In genomic region chr3:22181026-22181425, GRCm38 (mm10) we compare ENCODE assay signal across 28 mouse cellular contexts.
A peak's percentile ranks its signal among the peaks of the same experiment; 100 is the strongest.
DNase-seq lines count a peak whose midpoint lies in the region; ATAC-seq and TF ChIP-seq lines count a peak whose summit lies in the region.
"Had no signal": no experiment of that assay in that cellular context is flagged by ENCODE, and none has a peak within 500 bp of the region (broad histone marks: within the 10 kb centered on the region; RNA-seq: fewer than 3 reads in every experiment).

No protein-coding gene starts in this region.

- ATAC-seq in liver, postnatal 0 days, result peak; percentile 68
- ATAC-seq in liver, embryonic 11.5 days (replicated peaks; ENCODE audit: low FRiP score), result no peak
- ATAC-seq: activated CD4-positive, CD25-positive, alpha-beta regulatory T cell, adult 4 months; forebrain, embryonic 14.5 days; forebrain, postnatal 0 days; hindbrain, postnatal 0 days; inflammation-experienced regulatory T-cells, adult 6 months; intestine, embryonic 16.5 days had no signal

- no peak overlapping the region for H3K4me3 ChIP-seq in liver, postnatal 0 days (ENCODE audit: low read depth, low read length)
- H3K4me3 ChIP-seq in liver, embryonic 11.5 days (ENCODE audit: low read depth, low read length), result no peak overlapping the region
- H3K4me3 ChIP-seq: embryonic facial prominence, embryonic 12.5 days; embryonic facial prominence, embryonic 15.5 days; gastrocnemius, adult 2 months; heart, embryonic 13.5 days had no signal

- H3K4me2 ChIP-seq in liver, postnatal 0 days (ENCODE audit: low read depth, low read length), result no peak overlapping the region
- H3K4me2 ChIP-seq in liver, embryonic 11.5 days, result no peak overlapping the region
- H3K4me2 ChIP-seq: embryonic facial prominence, embryonic 12.5 days; embryonic facial prominence, embryonic 15.5 days; heart, embryonic 13.5 days; hindbrain, embryonic 14.5 days had no signal

- H3K27ac ChIP-seq in liver, postnatal 0 days (ENCODE audit: low read depth), result no peak overlapping the region
- no peak overlapping the region for H3K27ac ChIP-seq in liver, embryonic 11.5 days (ENCODE audit: low read depth, low read length)
- H3K27ac ChIP-seq: embryonic facial prominence, embryonic 12.5 days; embryonic facial prominence, embryonic 15.5 days; gastrocnemius, adult 2 months; heart, embryonic 13.5 days; hindbrain, embryonic 14.5 days; hindbrain, postnatal 0 days had no signal

- WGBS in liver, postnatal 0 days (ENCODE audit: insufficient replicate concordance), result 81% methylated on average over 2 of the region's 2 CpGs
- WGBS in liver, embryonic 11.5 days, result 97% methylated on average over 2 of the region's 2 CpGs
- WGBS in large intestine, adult 2 months, result 77% methylated on average over 2 of the region's 2 CpGs

- H3K4me1 ChIP-seq in liver, postnatal 0 days (ENCODE audit: insufficient read depth), result peaks cover 5% of the 10 kb centered on the region; the same call in 1 of the 2 replicates
- H3K4me1 ChIP-seq in liver, embryonic 11.5 days (replicated peaks; ENCODE audit: control insufficient read depth, insufficient read depth, low read length), result no peaks in the 10 kb centered on the region; the same call in 1 of the 2 replicates
- H3K4me1 ChIP-seq: embryonic facial prominence, embryonic 15.5 days had no signal

- no peak for TF ChIP-seq CTCF in liver, postnatal 0 days (IDR thresholded peaks at IDR 0.05; ENCODE audit: low read depth)

- no peak; the same call in 1 of the 2 replicates for TF ChIP-seq EP300 in liver, postnatal 0 days (IDR thresholded peaks at IDR 0.05; ENCODE audit: low read depth)

- no peaks in the 10 kb centered on the region for H3K9me3 ChIP-seq in liver, postnatal 0 days (ENCODE audit: low read length)
- H3K9me3 ChIP-seq in liver, embryonic 11.5 days (ENCODE audit: control insufficient read depth, low read length), result no peaks in the 10 kb centered on the region
- H3K9me3 ChIP-seq: embryonic facial prominence, embryonic 12.5 days; embryonic facial prominence, embryonic 15.5 days; G1E; heart, embryonic 13.5 days had no signal

- H3K36me3 ChIP-seq in liver, postnatal 0 days (replicated peaks; ENCODE audit: insufficient read depth, low read length), result no peaks in the 10 kb centered on the region
- H3K36me3 ChIP-seq in liver, embryonic 11.5 days (ENCODE audit: control insufficient read depth, insufficient read depth, low read length), result no peaks in the 10 kb centered on the region
- H3K36me3 ChIP-seq: embryonic facial prominence, embryonic 12.5 days; embryonic facial prominence, embryonic 15.5 days; heart, embryonic 13.5 days had no signal

- H3K27me3 ChIP-seq in liver, postnatal 0 days (ENCODE audit: insufficient read depth, low read length), result no peaks in the 10 kb centered on the region
- H3K27me3 ChIP-seq in liver, embryonic 11.5 days (replicated peaks; ENCODE audit: control insufficient read depth, insufficient read depth, low read length), result no peaks in the 10 kb centered on the region
- H3K27me3 ChIP-seq: CH12.LX; embryonic facial prominence, embryonic 12.5 days; embryonic facial prominence, embryonic 15.5 days; heart, embryonic 13.5 days had no signal

- DNase-seq in adrenal gland, adult 2 months, result peak; percentile 30
- no peak for DNase-seq in adrenal gland, postnatal 4 days (ENCODE audit: low spot score in 2 of 2)
- DNase-seq in liver, postnatal 0 days, result no peak
- no peak for DNase-seq in liver, embryonic 11.5 days (ENCODE audit: low spot score)
- peak; percentile 57 for DNase-seq in large intestine, adult 2 months (ENCODE audit: low read depth, low spot score)
- no peak for DNase-seq in kidney, adult 9 months
- DNase-seq: adrenal gland, postnatal 25 days; B cell, adult 2 months; cerebellum, adult 11 months; cerebellum, adult 9-11 months; cerebellum, postnatal 25 days; forebrain, postnatal 0 days; gastrocnemius, adult 2 months; gastrocnemius, postnatal 14 days; heart, adult 18-20 months; heart, postnatal 14 days; heart, postnatal 4 days had no signal

- no peak overlapping the region for H3K9ac ChIP-seq in liver, postnatal 0 days (replicated peaks)
- no peak overlapping the region for H3K9ac ChIP-seq in liver, embryonic 11.5 days (ENCODE audit: low read depth, low read length)
- H3K9ac ChIP-seq: embryonic facial prominence, embryonic 12.5 days; embryonic facial prominence, embryonic 15.5 days; forebrain, postnatal 0 days; heart, embryonic 13.5 days; hindbrain, embryonic 14.5 days had no signal

Comparison
In these comparisons a context has a peak if more than half of its experiments do, and no peak if none do; other contexts are left out.
1. DNase-seq: peak in adrenal gland, adult 2 months (single experiment) and large intestine, adult 2 months (single experiment); none in adrenal gland, postnatal 4 days (0 of 2), liver, postnatal 0 days (single experiment), liver, embryonic 11.5 days (single experiment) and kidney, adult 9 months (single experiment).